Mouse (Mus musculus) thymus, adult 2 months (tissue): ENCODE measurements around the gene Rsad1. TPM values are rescaled to one million over a fixed set of nuclear protein-coding genes. Genes with fewer than 3 reads are reported as not detected.

Experiments used
- DNase-seq: peaks from one replicate; pipeline ENCODE4 v3.0.0; 2021
- H3K27ac ChIP-seq: fragments of 200-500 bp; 2 replicates; pipeline ENCODE4 v1.5.1; 2012; ENCODE audit warnings: low read length, control low read depth; ENCODE audit not compliant: control insufficient read depth, insufficient read depth
- H3K27me3 ChIP-seq: fragments of 200-500 bp; 2 replicates; pipeline ENCODE4 v1.6.1; 2012; ENCODE audit warnings: mild to moderate bottlenecking, low read length, moderate library complexity, mixed read lengths; ENCODE audit not compliant: control insufficient read depth, insufficient read depth
- H3K36me3 ChIP-seq: fragments of 200-500 bp; 2 replicates; pipeline ENCODE4 v1.6.1; 2012; ENCODE audit warnings: mild to moderate bottlenecking, low read length, moderate library complexity; ENCODE audit not compliant: control insufficient read depth, insufficient read depth
- H3K4me1 ChIP-seq: fragments of 200-500 bp; replicated peaks from 2 replicates; pipeline ENCODE4 v1.6.1; 2012; ENCODE audit warnings: low read length; ENCODE audit not compliant: control insufficient read depth, insufficient read depth
- H3K4me3 ChIP-seq: fragments of 200-500 bp; 2 replicates; pipeline ENCODE4 v1.5.1; 2012; ENCODE audit warnings: mild to moderate bottlenecking, low read length, control low read depth, moderate library complexity; ENCODE audit not compliant: control insufficient read depth, insufficient read depth
- CTCF ChIP-seq: fragments of 200-500 bp; IDR thresholded peaks from 2 replicates; pipeline ENCODE4 v1.5.1; 2012; ENCODE audit warnings: mild to moderate bottlenecking, control low read depth, low read length, moderate library complexity, borderline replicate concordance; ENCODE audit not compliant: control insufficient read depth, poor library complexity, insufficient read depth; ENCODE audit errors: extremely low read depth
- POLR2A ChIP-seq: fragments of 200-500 bp; IDR thresholded peaks from 2 replicates; pipeline ENCODE4 v1.6.1; 2012; ENCODE audit warnings: mild to moderate bottlenecking, low read length, control low read depth, moderate library complexity; ENCODE audit not compliant: control insufficient read depth, poor library complexity, insufficient read depth; ENCODE audit errors: extremely low read depth
- WGBS: fragments of 180-500 bp; shearing (Covaris S2); methylation state at CpG from one replicate; pipeline ENCODE4 v1.1.7; 2018; 5-methylcytosine and 5-hydroxymethylcytosine counted together
- polyA plus RNA-seq: library from polyadenylated mRNA; depleted of rRNA; stranded (reverse); fragments of >200 nt; gene quantifications from 2 replicates; pipeline ENCODE4 v1.2.3, GENCODE M21; 2012

Gene Rsad1
- polyA plus RNA-seq, 1 experiment: 5.4 TPM

- H3K4me1 ChIP-seq: peaks cover 4% of the 10 kb centered on the region
- no peaks in the 10 kb centered on the region for H3K36me3 ChIP-seq
- no peak overlapping the region for H3K4me3 ChIP-seq
- TF ChIP-seq POLR2A (no peak), CTCF (no peak)
- H3K27ac ChIP-seq: no peak overlapping the region
- no peak for DNase-seq
- H3K27me3 ChIP-seq: no peaks in the 10 kb centered on the region
- WGBS: 95% methylated on average over 12 of the region's 12 CpGs
Measured at GRCm38 (mm10) chr11:94543344-94543743, 5.7 kb downstream of the Rsad1 start.

GRCm38 (mm10) chr11:94542400-94542799, 6.7 kb downstream of the Rsad1 start:
- H3K4me1 ChIP-seq: no peaks in the 10 kb centered on the region
- no peaks in the 10 kb centered on the region for H3K27me3 ChIP-seq
- H3K36me3 ChIP-seq: no peaks in the 10 kb centered on the region
- WGBS: 94% methylated on average over 4 of the region's 4 CpGs
- DNase-seq: no peak
- no peak overlapping the region for H3K4me3 ChIP-seq
- no peak overlapping the region for H3K27ac ChIP-seq
- TF ChIP-seq CTCF: no peak
- TF ChIP-seq POLR2A: no peak

GRCm38 (mm10) chr11:94539761-94540160, 9.3 kb downstream of the Rsad1 start:
- DNase-seq: no peak
- H3K27me3 ChIP-seq: no peaks in the 10 kb centered on the region
- TF ChIP-seq POLR2A (no peak), CTCF (no peak)
- H3K4me3 ChIP-seq: no peak overlapping the region
- 92% methylated on average over 7 of the region's 7 CpGs for WGBS
- H3K4me1 ChIP-seq: no peaks in the 10 kb centered on the region
- H3K36me3 ChIP-seq: no peaks in the 10 kb centered on the region
- no peak overlapping the region for H3K27ac ChIP-seq

GRCm38 (mm10) chr11:94538733-94539292, 10.2 kb downstream of the Rsad1 start:
- Histone ChIP-seq H3K27me3 (no peaks in the 10 kb centered on the region), H3K4me1 (no peaks in the 10 kb centered on the region), H3K27ac (no peak overlapping the region), H3K4me3 (no peak overlapping the region), H3K36me3 (no peaks in the 10 kb centered on the region)
- no peak for DNase-seq
- TF ChIP-seq POLR2A (no peak), CTCF (no peak)
- WGBS: 93% methylated on average over 8 of the region's 8 CpGs

GRCm38 (mm10) chr11:94533171-94533570, 15.9 kb downstream of the Rsad1 start:
- 94% methylated on average over 8 of the region's 8 CpGs for WGBS
- TF ChIP-seq POLR2A: no peak
- DNase-seq: no peak
- Histone ChIP-seq H3K4me3 (no peak overlapping the region), H3K27me3 (no peaks in the 10 kb centered on the region), H3K27ac (no peak overlapping the region), H3K36me3 (no peaks in the 10 kb centered on the region), H3K4me1 (no peaks in the 10 kb centered on the region)

GRCm38 (mm10) chr11:94528879-94529278, 20.2 kb downstream of the Rsad1 start:
- H3K4me1 ChIP-seq: no peaks in the 10 kb centered on the region
- DNase-seq: no peak
- WGBS: 46% methylated on average over 3 of the region's 3 CpGs
- no peak overlapping the region for H3K4me3 ChIP-seq
- TF ChIP-seq POLR2A (no peak), CTCF (no peak)
- H3K27me3 ChIP-seq: no peaks in the 10 kb centered on the region
- H3K36me3 ChIP-seq: no peaks in the 10 kb centered on the region
- no peak overlapping the region for H3K27ac ChIP-seq
